Mouse (Mus musculus) layer of hippocampus, postnatal 25 days (tissue): ENCODE results near the gene Pmepa1. TPM values are rescaled to one million over a fixed set of nuclear protein-coding genes. Genes with fewer than 3 reads are reported as not detected.
A peak's percentile ranks its signal among the peaks of the same experiment; 100 is the strongest.

Source experiments
- DNase-seq, 2 experiments: peaks; one replicate each; pipeline ENCODE4 v3.0.0; 2022; ENCODE audit warnings: mixed read lengths in 2 of 2, low spot score in 1 of 2; ENCODE audit errors: extremely low spot score in 1 of 2
- total RNA-seq, 2 experiments: library from RNA; stranded (reverse); gene quantifications; 2 replicates each; pipeline ENCODE4 v1.2.3; 2021

The Pmepa1 gene
- total RNA-seq, 2 experiments from 2014 or later, result 26.2 TPM

- DNase-seq, result no peak
These were observed 44.1 kb downstream of the Pmepa1 start for GRCm38 (mm10) chr2:173232065-173232765.

- DNase-seq, result peak; percentile 93 to 98
These were observed 46.6 kb downstream of the Pmepa1 start for GRCm38 (mm10) chr2:173229578-173230224.

- no peak for DNase-seq
These were observed 47.8 kb downstream of the Pmepa1 start for GRCm38 (mm10) chr2:173228567-173228966.

DNA sequence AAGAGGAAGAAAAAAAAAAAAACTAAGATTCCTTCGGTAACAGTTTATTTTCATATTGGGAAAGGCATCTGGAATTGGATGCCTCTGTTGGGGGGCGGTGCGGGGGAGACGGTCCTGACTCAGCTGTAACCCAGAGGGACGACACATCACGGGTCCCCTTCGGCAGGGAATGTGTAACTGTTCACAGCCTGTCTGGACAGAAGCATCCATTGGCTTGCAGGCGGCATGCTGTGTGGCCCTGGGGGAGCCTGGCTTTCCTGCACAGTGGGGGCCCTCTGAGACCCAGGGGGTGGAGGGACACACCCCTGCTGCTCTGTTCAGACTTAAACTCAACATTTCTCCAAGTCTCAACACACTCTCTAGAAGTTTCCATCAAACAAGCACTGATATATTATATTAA lies 49.5 kb downstream of the Pmepa1 start:
- DNase-seq, result no peak

DNA sequence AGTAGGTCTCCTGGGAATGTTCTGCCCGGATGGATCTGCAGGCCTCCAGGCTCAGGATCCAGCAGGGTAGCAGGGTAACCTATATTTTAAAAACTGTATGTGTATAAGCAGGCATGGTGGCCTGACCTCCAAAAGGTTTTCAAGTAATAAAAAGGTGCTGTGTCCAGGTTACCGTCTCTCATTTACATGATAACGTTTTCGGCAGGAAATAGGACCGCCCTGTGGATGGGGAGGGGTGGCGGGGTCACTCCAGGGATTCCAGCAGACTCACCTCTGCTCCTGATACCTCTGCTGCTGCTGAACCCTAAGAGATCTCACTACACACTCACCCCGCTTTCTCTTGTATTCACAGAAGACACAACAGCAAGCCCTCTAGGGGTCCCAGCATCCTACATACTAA lies 50.4 kb downstream of the Pmepa1 start:
- no peak for DNase-seq

GRCm38 (mm10) chr2:173224832-173225231 lies 51.5 kb downstream of the Pmepa1 start:
- DNase-seq, result no peak

DNA sequence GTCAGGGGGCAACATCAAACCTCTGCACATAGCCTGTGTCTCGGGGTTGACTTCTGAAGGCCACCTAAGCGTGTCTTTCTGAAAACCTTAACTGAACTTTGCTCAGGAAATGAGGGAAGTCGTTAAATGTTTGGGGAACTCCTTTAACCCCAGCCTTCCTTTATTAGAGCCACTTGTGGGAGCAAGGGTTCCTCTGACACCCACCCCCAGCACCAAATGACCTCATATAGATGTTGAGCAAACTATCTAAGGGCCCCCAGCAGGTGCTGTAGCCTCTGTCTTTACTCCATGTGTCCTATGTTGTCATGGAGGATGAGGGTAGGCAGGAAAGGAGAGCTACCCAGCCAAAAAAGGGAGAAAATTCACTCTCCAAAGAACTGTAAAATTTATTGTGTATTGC lies 52.2 kb downstream of the Pmepa1 start:
- no peak for DNase-seq

- no peak for DNase-seq
These were observed 52.8 kb downstream of the Pmepa1 start for GRCm38 (mm10) chr2:173223496-173223895.

GRCm38 (mm10) chr2:173220754-173221153 lies 55.6 kb downstream of the Pmepa1 start:
- no peak for DNase-seq

DNA sequence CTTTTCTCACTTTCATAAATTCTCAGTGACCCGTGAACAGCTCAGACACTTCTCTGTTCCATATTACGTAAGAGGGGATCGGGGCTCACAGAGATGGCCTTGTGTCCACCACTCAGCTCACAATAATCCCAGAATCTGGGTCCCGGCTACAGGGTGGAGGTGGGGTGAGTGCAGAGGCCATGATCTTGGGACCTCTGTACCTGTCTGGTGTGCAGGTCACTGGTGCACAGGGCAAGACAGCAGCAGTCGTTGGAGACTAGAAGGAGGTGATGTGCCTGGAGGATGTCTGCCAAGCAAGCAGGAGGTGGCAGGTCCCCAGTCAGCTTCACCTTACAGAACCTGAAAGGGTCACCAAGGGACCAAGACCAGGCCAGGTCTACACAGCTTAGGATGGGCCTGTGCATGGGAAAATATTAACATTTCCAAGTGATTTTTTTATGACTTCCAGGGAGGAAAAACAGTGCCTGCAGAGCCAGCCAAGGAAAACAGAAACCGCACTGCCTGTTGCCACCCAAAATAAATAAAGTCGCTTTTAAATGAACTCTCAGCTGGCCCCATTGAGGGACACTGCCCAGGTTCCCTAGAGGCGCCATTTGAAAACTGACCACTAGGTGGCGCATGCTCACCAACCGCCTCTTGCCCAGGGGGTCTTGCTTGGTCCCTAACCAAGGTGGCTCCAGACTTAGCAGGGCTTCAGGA lies 56.9 kb downstream of the Pmepa1 start:
- DNase-seq, result peak; percentile 11 to 36

- DNase-seq, result peak in 1 of 2 experiments; percentile 2
These were observed 57.8 kb downstream of the Pmepa1 start, which contains the start of gene Zbp1 for GRCm38 (mm10) chr2:173218416-173219141. Zbp1 (minus strand) TSS chr2:173218923.

DNA sequence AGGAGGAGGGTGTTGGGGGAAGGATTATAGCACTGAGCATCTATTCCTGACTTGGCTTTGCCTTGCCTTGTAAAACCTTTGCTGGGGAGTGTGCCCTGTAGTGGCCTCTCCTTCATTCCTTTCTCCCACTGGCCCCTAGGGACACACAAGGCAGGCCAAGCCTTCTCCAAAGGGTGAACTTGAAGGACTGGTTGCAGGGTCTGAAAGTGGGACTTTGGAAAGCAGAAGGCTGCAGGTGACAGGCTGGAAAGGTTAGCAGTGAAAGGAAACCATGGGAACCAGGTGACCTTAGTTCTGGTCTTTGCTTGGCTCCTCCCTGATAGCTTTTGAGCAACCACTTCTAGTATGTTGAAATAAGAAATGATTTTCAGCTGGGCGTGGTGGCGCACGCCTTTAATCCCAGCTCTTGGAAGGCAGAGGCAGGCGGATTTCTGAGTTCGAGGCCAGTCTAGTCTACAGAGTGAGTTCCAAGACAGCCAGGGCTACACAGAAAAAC lies 58.5 kb downstream of the Pmepa1 start:
- DNase-seq, result no peak

DNA sequence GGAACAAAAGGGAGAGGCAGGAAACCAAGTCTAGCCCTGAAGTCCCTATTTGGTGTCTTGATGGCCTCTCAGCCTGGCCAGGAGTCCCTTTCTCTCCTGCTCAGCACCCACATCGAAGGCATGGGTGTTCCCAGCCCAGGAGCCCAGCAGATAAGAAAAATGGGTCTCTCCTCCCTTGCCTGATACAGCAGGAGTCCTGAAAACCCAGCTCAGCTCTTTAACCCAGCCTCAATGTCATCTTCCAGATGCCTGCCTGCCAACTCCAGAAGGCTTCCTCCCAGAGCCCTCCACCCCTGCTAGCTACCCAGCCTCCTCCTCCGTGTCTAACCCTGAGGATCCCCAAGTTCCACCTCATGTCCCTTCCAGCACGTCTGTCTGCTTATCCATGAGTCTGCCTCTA lies 59.1 kb downstream of the Pmepa1 start:
- no peak for DNase-seq

DNA sequence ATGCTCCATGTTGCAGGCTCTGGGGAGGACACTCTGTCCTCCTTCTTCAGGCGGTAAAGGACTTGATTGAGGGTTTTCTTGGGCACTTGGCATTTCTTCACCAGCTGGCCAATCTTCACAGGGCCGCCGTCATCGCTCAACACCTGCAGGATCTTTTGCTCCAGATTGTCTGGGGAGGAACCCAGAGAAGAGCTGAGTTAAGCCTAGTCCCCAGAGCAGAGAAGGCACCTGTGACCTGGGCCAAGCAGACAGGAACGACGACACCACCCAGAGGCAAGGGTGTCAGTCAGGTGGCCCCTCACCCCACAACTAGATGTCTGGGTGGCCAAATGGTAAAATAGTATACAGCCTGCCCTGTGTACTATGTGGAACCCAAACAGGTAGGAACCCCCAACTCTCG lies 59.5 kb downstream of the Pmepa1 start:
- DNase-seq, result no peak

- DNase-seq, result no peak
These were observed 64.1 kb downstream of the Pmepa1 start for GRCm38 (mm10) chr2:173212227-173212626.

DNA sequence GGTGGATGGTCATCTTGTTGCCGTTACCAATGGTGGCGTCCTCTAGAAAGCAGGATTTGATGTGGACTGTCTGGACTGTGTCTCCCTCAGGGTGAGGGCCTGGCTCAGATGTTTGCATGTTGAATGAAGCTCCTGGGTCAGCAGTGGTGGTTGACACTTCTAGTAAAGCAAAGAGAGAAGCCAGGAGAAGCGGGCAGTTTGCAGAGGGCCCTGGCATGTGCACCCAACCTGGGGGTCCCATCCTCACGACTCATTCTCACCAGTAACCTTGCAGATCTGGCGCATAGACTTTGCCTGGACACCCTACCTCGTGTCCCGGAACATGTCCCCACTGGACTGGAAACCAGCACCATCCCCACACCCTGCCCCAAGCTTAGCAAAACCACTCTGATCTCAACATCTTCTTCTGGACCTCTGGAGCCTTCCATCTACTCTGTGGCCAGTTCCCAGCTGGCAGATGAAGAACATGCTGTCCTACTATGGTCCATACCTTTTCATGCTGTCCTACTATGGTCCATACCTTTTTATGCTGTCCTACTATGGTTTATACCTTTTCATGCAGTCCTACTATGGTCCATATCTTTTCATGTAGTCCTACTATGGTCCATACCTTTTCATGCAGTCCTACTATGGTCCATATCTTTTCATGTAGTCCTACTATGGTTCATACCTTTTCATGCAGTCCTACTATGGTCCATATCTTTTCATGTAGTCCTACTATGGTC lies 67.1 kb downstream of the Pmepa1 start:
- DNase-seq, result no peak

DNA sequence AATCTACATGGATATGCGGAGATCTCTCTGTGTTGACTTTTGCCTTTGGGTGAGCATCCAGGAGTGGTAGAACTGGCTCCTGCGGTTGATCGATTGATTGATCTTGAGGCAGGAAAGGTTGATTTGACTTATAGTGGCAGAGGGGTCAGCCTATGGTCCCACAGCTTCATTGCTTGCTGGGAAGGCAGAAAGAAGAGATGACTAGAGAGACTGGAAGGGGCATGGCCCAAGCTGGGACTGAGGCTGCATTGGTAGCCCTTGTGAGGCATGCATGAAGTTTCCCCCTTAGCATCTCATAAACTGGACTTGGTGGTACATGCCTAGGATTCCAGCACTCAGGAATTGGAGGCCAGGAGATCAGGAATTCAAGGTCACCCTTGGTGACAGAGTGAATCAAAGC lies 69.3 kb downstream of the Pmepa1 start:
- no peak for DNase-seq

DNA sequence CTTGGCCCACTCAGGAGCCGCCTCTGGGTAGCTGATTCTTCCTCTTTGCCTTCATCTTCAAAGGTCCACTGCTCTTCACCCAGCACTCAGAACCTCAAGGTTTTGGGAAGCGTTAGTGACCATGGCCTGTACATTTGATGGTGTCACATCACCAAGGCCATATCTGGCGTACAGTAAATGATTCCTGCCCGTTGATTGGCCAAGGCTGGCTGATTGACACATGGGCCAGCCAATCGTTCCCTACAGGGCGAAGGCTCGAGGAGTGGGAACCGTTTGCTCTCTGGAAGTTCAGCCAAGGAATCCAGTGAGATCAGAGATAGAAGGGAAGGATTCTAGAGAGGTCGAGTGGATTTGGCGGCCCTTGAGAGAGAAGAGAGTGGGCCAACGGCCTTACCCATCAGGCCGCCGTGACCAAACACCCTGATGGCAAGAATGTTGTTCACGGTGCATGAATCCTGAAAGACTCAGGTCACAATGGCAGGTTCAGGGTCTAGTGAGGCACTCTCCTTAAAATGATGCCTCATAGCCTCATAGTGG lies 70.7 kb downstream of the Pmepa1 start:
- no peak for DNase-seq

DNA sequence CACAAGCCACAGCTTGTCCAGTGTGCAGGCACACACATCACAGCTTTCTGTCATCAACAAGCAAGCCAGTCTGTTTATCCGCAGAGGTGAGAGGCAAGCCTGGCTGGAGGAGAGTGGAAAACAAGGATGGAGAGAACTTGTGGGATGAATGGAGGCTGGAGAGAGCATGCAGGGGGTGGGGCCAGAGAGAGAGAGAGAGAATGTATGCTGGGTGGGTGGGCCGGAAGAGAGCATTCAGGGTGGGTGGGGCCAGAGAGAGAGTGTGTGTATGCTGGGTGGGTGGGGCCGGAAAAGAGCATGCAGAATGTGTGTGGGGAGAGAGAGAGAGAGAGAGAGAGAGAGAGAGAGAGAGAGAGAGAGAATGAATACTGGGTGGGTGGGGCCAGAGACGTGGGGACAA lies 71.7 kb downstream of the Pmepa1 start:
- no peak for DNase-seq

GRCm38 (mm10) chr2:173203726-173204125 lies 72.6 kb downstream of the Pmepa1 start:
- no peak for DNase-seq
